Mouse (Mus musculus): ENCODE results near the gene Tes.

Gene Tes

DNA sequence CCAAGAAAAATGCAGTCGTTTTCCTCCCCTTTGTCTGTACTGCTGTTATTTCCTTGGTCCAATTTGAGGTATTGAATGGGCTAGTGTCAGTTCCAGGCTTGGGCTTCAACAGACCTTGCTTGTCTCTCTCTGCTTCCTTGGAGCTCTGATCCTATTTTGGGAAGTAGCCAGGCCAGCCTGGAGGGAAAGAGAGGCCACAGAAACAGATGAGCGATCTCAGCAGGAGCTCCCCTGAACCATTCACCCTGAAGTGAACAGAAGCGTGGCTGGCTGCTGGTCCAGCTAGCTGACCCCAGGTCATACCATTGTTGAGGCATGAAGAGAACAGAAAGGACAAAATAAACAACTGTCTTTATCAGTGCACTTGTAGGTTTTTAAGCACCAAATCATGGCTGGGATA lies 12.8 kb downstream of the Tes start:
- no peak for DNase-seq (ENCODE audit: low spot score in 2 of 2)

DNA sequence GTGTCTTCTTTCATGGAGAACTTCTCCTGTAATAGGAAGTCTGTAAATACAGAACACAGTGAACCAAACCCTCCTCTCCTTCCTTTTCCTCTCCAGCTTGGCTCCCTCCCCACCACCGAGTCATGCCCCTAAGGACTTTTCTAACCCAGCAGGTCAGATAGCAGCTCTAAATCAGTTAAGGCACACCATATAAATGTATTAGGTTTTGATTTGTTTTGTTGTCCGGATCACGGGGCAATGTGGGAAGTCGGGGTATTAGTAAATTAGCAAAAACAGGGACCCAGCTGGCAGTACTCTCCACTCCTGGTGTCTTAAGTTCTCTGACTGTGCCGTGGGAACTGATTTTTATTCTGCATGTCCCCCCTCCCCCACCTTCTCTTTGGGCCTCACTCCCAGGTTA lies 14.4 kb downstream of the Tes start:
- DNase-seq (ENCODE audit: low spot score in 2 of 2), result no peak

GRCm38 (mm10) chr6:17079826-17080225 lies 14.9 kb downstream of the Tes start:
- no peak for DNase-seq (ENCODE audit: low spot score in 2 of 2)

- DNase-seq (ENCODE audit: low spot score in 2 of 2), result no peak
These were observed 17.3 kb downstream of the Tes start for GRCm38 (mm10) chr6:17082238-17082637.

- DNase-seq (ENCODE audit: low spot score in 2 of 2), result no peak
These were observed 17.9 kb downstream of the Tes start for GRCm38 (mm10) chr6:17082800-17083199.

DNA sequence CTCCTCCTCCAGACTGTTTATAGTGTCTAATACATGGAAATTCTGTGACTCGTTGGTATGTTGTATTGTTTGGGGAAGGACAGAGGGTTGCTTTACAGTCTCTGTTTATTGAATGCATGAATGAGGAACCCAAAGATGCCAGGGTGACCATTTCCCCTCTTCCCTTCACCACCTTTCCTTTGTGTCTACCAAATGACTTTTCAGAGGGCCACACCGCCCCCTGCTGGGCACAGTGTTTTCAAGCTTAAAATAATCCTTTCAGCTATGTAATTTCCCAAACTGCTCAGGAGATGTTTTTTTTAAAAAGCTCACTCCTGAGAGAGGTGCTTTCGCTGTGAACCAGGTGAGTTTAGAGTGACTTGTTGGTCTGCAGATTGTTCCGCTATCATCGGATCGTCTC lies 22.5 kb downstream of the Tes start:
- DNase-seq (ENCODE audit: low spot score in 2 of 2), result peak in 1 of 2 experiments; percentile 70

GRCm38 (mm10) chr6:17097301-17097700 lies 32.4 kb downstream of the Tes start:
- no peak for DNase-seq (ENCODE audit: low spot score in 2 of 2)

GRCm38 (mm10) chr6:17098559-17098958 lies 33.6 kb downstream of the Tes start:
- no peak for DNase-seq (ENCODE audit: low spot score in 2 of 2)

DNA sequence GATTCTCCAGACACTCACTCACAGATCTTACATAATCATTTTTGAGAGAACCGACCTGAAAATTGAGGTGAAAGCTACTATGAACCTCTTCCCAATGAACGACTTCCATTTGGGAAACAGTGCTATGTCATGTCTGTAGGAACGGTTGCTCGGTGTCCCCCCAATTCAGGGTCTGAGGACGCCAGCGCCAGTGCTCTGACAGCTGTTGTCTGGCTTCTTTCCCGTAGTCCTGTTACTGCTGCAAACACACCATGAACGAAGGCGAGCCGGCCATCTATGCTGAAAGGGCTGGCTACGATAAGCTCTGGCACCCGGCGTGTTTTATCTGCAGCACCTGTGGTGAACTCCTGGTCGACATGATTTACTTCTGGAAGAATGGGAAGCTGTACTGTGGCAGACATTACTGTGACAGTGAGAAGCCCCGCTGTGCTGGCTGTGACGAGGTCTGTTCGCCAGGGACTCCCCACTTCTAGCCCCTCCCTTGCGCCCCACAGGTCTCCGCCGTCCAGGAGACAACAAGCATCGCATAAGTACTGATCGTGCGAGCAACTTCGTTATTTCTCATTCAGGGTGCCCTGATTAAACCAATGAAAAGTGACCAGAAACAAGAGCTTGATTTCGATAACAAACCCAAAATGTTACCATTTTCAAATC lies 34.7 kb downstream of the Tes start:
- no peak for DNase-seq (ENCODE audit: low spot score in 2 of 2)

- DNase-seq (ENCODE audit: low spot score in 2 of 2), result peak in 1 of 2 experiments; percentile 76
These were observed 40.8 kb downstream of the Tes start for GRCm38 (mm10) chr6:17105714-17106113.

GRCm38 (mm10) chr6:17106493-17106892 lies 41.5 kb downstream of the Tes start:
- no peak for DNase-seq (ENCODE audit: low spot score in 2 of 2)

DNA sequence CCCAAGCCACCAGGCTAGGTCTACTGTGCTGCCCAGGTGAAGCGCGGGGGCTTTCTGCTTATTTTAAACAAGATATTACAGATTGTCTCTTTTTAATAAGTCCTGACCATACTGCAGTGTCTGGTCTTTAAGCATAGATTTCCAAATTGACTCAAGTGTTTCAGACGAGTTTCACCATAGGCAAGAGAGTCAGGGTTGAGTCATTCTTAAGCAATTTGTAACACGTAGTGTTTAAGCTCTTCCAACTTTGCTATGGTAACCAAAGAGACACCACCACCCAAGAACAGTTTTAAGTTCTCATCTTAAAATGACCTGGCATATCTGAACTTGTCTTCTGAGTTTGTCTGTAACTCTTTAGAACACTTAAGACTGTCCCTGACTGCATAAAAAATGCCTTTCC lies 44.3 kb downstream of the Tes start:
- no peak for DNase-seq (ENCODE audit: low spot score in 2 of 2)

GRCm38 (mm10) chr6:17110564-17111100 lies 45.7 kb downstream of the Tes start:
- no peak for DNase-seq (ENCODE audit: low spot score in 2 of 2)

DNA sequence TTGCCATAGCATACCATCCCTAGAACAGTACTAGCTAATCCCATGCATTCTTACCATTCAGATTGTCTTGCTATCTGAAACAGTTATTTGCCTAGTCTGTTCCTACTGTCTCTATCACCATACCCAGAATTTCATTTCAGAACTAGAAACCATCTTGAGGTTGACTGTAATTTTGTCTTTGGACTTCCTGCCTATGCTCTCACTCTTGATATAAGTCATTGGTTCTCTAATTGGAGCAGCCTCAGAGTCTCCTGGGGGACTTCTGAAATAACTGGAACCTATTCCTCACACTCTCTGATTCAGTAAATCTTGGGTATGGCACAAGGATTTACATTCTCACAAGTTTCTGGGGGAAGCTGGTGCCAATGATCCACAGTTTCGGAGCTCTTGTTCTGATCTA lies 47.1 kb downstream of the Tes start:
- no peak for DNase-seq (ENCODE audit: low spot score in 2 of 2)

DNA sequence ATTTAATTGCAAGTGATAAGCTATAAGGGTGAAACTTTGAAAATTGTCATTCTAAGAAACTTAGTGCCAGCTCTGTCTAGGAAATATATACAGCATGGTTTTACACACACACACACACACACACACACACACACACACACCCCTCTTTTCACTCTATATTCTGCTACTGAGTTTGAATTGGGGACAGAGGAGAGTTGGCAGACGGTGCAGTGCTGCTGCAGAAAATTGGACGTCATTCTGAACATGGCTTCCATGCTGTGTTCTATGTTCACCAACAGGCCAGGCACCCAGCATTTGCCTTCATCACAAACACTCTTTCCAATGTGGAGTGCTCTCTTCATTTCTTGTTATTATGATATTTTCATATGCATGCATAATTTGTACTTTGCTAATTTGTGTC lies 48.0 kb downstream of the Tes start:
- DNase-seq (ENCODE audit: low spot score in 2 of 2), result no peak

DNA sequence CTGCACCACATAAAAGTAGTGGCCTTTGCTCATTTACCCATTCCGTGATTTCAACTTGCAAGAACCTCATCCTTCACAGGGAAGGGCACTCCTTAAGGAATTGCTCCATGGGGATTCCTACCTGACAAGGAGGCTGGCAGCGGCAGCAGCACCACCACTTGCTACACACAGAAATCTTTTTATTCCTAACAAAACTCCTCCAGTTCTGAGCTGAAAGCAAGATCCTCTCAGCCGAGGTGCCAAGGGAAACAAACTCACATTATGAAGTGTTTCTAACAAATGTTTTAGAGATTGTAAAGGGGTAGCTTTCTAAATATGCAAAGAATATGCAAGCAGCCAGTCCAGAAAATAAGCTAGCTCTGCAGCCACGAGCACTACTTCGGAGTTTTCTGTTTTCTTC lies 49.6 kb downstream of the Tes start:
- DNase-seq (ENCODE audit: low spot score in 2 of 2), result peak in 1 of 2 experiments; percentile 24

DNA sequence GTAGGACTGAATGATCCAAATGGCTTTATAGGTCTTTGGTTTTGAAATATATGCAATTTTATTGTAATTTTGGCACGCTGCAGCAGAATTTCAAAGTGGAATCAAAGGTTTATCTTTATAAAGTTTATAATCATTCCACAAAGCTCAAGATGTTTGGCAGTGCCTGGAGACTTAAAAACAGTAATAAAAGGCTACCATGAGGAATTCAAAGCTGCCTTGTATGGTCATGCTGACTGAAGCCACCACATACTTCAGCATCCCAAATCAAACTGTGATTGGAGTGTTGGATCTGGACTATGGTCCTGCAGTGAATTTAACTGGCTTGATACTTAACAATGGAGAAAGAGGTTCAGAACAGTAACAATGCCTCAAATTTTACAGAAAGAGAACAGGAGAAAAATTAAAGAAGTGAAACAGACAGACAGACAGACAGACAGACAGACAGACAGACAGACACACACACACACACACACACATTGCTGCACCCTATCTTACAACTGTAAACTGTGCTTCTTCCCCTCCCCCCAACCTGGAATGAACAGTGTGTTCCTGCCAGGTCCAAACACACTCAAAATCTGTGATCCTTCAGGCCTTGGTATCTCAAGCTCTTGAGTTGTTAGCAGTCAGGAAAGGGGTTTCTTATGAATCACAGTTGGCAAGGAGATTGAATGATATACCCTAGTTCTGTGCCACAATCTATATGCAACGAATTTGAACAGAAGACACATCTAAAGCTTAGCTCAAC lies 50.3 kb downstream of the Tes start:
- no peak for DNase-seq (ENCODE audit: low spot score in 2 of 2)

DNA sequence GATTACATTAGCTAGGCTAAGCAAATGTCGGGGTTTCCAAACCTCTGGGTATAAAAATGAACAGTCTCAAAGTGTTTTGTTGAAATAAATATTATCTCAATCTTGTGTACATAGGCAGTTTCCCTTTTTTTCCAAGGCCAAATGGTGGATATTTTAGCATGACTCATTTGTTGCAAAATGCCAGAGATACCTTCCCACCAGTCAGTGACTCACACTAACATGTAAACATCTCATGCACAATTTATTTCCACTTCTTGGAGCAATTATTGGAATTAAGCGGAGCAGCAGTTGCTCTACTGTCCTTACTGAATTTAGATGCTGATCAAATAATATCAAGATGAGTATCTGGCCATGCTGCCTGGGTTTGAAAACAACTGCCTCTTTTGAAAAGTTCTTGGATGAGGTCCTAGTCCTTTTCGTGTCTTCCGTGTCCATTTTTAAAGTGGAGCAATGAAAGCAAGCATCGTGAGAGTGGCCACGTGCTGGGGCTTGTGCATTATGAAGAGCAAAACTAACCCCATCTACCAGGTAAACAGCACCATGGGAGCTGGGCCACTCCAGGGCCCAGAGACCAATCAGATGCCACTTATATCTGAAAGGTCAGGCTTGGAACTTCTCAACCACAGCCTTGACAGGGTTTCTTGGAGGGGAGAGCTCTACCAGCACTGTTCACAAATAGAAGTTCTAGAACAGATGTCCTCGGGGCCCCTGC lies 54.7 kb downstream of the Tes start:
- DNase-seq (ENCODE audit: low spot score in 2 of 2), result no peak

- no peak for DNase-seq (ENCODE audit: low spot score in 2 of 2)
These were observed 75.1 kb downstream of the Tes start for GRCm38 (mm10) chr6:17140021-17140420.

DNA sequence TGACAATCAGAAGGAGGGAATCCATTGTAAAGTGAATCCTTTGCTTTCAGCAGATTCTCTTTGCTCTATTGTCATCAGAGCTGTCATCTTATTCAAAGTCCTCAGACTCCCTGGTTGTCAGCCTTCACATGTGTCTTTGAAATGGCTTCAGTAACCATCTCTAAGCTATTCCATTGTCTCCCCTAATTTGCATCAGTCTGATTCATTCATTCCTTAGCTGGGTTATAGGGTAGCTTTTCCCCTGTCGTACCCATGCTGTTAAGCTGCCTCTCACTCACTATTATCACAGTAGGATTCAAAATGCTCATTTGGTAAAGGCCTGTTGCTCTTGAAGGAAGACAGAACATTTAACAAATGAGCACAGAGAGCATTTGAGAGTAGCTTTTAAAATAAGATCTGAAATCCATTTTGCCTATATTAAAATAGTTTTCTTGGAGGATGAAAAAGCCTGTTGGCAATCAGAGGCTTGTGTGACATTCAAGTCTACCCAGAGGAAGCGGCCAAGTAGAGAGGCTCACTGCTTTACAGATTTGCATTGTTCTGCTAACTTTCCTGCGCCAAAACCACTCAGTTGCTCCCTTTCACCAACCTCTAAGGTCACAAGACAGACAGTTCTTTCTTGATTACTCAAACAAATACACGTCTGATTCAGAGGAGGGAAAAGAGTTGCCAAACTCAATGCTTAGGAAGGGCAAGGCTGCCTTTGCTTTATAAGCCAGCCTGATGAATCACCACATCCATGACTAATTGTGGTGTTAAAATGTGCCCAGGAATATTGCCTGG lies 77.8 kb downstream of the Tes start:
- DNase-seq (ENCODE audit: low spot score in 2 of 2), result peak in 1 of 2 experiments; percentile 44

DNA sequence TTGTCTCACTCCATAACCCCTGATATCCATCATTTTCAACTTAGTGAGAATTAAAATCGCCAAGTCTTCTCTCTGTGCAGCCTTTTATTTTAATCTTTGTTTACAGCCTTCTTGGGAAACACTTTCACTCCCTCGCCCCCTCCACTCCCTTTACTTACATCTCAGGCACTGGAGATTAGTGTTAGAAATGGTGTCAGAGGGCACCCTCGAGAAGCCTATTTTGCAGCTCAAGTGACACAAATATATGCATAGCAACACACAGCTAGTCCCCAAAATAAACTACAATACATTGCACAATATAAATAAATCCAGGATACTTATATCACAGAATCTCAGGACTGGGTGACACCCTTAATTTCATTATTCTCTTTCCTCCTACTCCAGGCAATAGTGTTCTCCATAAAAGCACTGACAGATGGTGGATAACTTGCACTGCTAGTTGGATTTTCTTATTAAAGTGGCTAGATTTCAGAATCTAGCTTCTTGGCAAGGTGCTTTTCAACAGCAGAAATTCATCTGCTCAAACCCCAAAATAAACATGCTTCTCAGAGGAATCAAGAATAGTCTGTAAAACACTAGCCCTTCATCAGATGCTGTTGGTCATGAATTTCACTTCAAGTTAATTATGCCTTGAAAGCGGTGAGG lies 86.2 kb downstream of the Tes start:
- DNase-seq (ENCODE audit: low spot score in 2 of 2), result peak; percentile 24 to 52

Data from left cerebral cortex, adult 9 months (tissue).